Mouse (Mus musculus) brain, embryonic 14.5 days (tissue): ENCODE data around the gene Zdhhc4. TPM values are rescaled to one million over a fixed set of nuclear protein-coding genes. Genes with fewer than 3 reads are reported as not detected.

Experiments
- DNase-seq: peaks from one replicate; pipeline ENCODE4 v3.0.0-alpha.2; 2011; ENCODE audit warnings: low read depth
- CTCF ChIP-seq: fragments of 200-500 bp; IDR thresholded peaks from 2 replicates; pipeline ENCODE4 v1.5.1; 2012; ENCODE audit warnings: inconsistent platforms, mild to moderate bottlenecking, moderate library complexity, borderline replicate concordance; ENCODE audit not compliant: insufficient read depth, insufficient read length; ENCODE audit errors: extremely low read depth
- POLR2A ChIP-seq: fragments of 200-500 bp; IDR thresholded peaks from 2 replicates; pipeline ENCODE4 v1.6.1; 2012; ENCODE audit warnings: mild to moderate bottlenecking, inconsistent platforms, borderline replicate concordance; ENCODE audit not compliant: poor library complexity, insufficient read depth, insufficient read length, severe bottlenecking; ENCODE audit errors: extremely low read depth
- polyA plus RNA-seq: library from polyadenylated mRNA; depleted of rRNA; stranded (reverse); fragments of >200 nt; gene quantifications from 2 replicates; pipeline ENCODE4 v1.2.3, GENCODE M21; 2012; rRNA removed

Zdhhc4 gene
- polyA plus RNA-seq, 1 experiment: 70.3 TPM

- DNase-seq: no peak
- TF ChIP-seq POLR2A (no peak), CTCF (no peak)
Measured at GRCm38 (mm10) chr5:143270151-143270519, 58.9 kb downstream of the Zdhhc4 start.

- TF ChIP-seq POLR2A (peak; percentile 88), CTCF (no peak)
- peak; percentile 88 for DNase-seq
Measured at GRCm38 (mm10) chr5:143269363-143270150, 59.5 kb downstream of the Zdhhc4 start, which contains the start of gene Zfp316. Gene Zfp316, minus strand, starts transcription at chr5:143270022.

- TF ChIP-seq POLR2A (no peak), CTCF (no peak)
- DNase-seq: no peak
Measured at GRCm38 (mm10) chr5:143268985-143269362, 60.1 kb downstream of the Zdhhc4 start.

GRCm38 (mm10) chr5:143266794-143267193 lies 62.3 kb downstream of the Zdhhc4 start:
- no peak for TF ChIP-seq CTCF
- no peak for TF ChIP-seq POLR2A
- DNase-seq: no peak

Other genes with a start within 250 kb of the Zdhhc4 start
- 32.9 and 33.2 TPM in 2 replicates for gene Rnf216, start 216.3 kb downstream of the Zdhhc4 start, polyA plus RNA-seq
- gene Olfr718-ps1, start 181.7 kb downstream of the Zdhhc4 start, polyA plus RNA-seq: not detected in 2 replicates
- 15.2 and 17.3 TPM in 2 replicates for gene Rbak, start 148.5 kb downstream of the Zdhhc4 start, polyA plus RNA-seq
- not detected in 2 replicates for gene Spdye4b, start 148.2 kb downstream of the Zdhhc4 start, polyA plus RNA-seq
- not detected in 2 replicates for gene Spdye4a, start 102.4 kb downstream of the Zdhhc4 start, polyA plus RNA-seq
- 32.3 and 34.8 TPM in 2 replicates for gene Zfp12, start 94.1 kb downstream of the Zdhhc4 start, polyA plus RNA-seq
- gene Zfp316, start 59.2 kb downstream of the Zdhhc4 start, polyA plus RNA-seq: 19.4 and 31.7 TPM in 2 replicates
- gene Zfp853, start 35.6 kb downstream of the Zdhhc4 start, polyA plus RNA-seq: 1.9 and 3.8 TPM in 2 replicates
- gene E130309D02Rik, start 13.9 kb downstream of the Zdhhc4 start, polyA plus RNA-seq: 33.1 and 33.9 TPM in 2 replicates
- gene Grid2ip, start 28.1 kb upstream of the Zdhhc4 start, polyA plus RNA-seq: 1.4 and 1.9 TPM in 2 replicates
- gene Kdelr2, start 74.6 kb upstream of the Zdhhc4 start, polyA plus RNA-seq: 58.0 and 68.0 TPM in 2 replicates
- 15.6 and 16.4 TPM in 2 replicates for gene Daglb, start 135.3 kb upstream of the Zdhhc4 start, polyA plus RNA-seq
- 447 and 498 TPM in 2 replicates for gene Rac1, start 198.8 kb upstream of the Zdhhc4 start, polyA plus RNA-seq